Mouse (Mus musculus): ENCODE measurements around the gene Kcnip3.

The Kcnip3 gene

DNA sequence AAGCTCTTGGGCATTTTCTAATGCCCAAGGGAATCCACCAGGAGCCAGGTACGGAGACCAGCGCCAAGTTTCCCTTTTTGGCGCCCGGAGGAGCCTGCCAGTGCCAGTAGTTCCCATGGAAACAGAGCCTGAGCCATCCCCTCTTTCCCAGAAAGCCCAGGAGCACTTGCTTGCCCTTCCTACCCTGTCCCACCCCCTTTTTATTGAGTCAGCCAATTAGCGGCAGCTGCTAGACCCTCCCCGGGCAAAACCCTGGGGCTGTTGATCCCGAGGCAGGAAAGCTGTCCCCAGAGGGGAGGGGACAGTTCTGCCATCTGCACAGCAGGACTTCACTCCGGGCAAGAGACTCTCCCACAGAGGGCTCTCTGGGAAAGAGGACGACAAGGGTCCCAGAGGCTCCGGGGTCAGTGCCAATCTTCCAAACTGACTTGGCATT is at the start of gene Kcnip3:
Gene Kcnip3 (minus strand): TSS at position 89 of the 436 bp plus-strand sequence.
- no peak for DNase-seq (ENCODE audit: low spot score)

DNA sequence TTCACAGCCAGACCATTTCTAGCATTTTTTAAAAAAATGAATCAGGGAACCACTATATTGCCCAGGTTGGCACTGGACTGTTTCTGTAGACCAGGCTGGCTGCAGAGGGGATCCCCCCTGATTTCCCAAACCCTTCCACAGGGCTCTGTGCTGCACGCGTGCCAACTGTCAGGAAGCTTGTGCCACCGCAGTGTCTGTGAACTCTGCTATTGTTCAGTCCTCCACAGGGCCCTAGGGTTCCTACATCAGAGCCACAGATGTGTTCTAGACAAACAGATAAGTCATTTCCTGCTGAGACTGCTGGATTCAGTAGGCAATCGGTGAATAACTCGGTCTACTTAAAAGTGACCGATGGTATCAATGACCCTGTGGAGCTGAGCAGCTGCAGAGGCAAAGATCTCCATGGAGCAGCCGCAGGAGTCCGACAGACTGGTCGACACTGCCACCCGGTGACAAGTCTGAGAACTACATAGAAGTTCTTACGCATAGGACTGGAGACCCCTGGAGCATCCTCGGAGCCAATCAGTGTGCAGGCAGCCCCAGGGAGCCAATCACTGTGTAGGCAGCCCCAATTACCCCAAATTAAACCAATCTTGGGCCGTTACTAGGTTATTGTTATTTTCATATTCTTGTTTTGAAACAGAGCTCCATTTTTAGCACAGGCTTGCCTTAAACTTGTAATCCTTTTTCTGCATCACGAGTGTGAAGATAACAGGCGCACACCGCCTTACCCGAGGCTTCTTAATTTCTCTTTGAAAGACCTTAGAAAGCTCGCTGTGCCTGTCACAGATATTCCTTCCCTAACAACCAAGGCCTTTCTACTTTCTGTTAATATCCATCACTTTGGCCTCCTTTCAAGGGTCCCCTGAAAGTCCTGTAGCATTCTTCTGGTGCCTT is 37.4 kb upstream of the Kcnip3 start:
- DNase-seq (ENCODE audit: low spot score) = peak; percentile 83

GRCm38 (mm10) chr2:127551078-127551477 is 29.2 kb upstream of the Kcnip3 start:
- peak; percentile 36 for DNase-seq (ENCODE audit: low spot score)

DNA sequence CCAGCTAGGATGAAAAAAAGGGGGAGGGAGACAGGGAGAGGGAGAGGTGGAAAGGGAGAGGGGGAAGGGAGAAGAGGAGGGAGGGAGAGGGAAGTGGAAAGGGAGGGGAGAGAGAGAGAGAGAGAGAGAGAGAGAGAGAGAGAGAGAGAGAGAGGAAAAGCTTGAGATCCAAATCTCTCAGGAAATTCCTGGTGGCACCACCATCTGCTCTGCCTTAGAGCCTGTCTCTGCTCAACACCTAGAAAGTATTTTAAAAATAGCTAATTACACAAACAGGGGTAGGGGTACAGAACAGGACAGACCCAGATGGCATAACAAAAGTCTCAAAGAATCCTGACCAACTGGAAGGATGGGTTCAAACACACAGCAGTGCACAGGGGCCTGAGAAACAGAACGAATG is 28.6 kb upstream of the Kcnip3 start:
- DNase-seq (ENCODE audit: low spot score) = no peak

- DNase-seq (ENCODE audit: low spot score) = no peak
Observed at GRCm38 (mm10) chr2:127549711-127550110, 27.8 kb upstream of the Kcnip3 start.

DNA sequence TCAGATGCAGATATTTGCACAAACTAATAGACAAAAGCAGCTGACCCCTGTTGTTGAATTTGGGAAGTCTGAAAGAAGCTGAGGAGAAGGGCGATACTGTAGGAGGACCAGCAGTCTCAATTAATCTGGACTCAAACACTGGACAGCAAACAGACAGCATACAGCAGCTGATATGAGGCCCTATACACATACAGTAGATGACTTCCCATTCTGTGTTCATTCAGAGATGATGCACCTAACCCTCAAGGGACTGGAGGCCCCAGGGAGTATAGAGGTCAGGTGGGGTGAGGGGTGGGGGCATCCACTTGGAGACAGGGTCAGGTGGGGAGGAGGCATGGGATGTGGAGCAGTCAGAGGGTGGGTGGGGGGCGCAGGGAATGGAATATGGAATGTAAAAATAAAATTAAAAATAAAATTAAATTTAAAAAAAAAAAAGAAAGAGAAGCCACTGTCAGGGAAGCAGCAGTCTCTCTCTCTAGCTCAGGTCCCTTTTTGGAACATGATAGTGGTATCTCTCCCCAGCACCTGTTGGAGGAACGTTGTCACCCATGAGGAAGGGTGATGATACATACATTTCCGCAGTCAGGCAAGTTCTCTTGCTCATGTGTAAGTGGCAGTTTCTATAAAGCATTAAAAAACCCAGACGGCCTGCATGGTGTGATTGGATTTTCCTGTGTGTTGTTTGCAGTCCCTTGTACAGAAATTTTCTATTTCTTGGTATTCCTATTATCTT is 26.6 kb upstream of the Kcnip3 start:
- no peak for DNase-seq (ENCODE audit: low spot score)

GRCm38 (mm10) chr2:127541697-127542096 is 19.8 kb upstream of the Kcnip3 start:
- DNase-seq (ENCODE audit: low spot score) = no peak

DNA sequence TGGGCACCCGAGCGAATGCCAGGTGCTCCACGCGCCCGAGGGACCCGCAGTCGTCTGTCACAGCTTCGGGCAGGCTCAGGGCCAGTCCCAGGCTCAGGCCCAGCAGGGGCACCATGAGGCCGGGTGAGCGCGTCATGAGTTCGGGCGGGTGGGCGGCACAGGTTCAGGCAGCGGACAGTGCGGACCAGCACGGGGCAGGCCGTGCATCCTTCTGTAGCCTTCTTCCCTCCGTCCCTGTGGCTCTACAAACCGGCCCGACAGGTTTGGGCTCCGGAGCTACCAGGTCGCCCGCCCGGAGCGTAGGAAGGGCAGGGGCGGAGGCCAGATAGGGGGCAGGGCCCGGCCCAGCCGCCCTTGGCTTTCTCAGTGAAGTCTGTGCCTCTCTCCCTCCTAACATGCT is 19.3 kb upstream of the Kcnip3 start, which contains the start of gene Prom2:
Gene Prom2 (minus strand): TSS at position 283 of the 400 bp plus-strand sequence.
- peak; percentile 86 for DNase-seq (ENCODE audit: low spot score)

DNA sequence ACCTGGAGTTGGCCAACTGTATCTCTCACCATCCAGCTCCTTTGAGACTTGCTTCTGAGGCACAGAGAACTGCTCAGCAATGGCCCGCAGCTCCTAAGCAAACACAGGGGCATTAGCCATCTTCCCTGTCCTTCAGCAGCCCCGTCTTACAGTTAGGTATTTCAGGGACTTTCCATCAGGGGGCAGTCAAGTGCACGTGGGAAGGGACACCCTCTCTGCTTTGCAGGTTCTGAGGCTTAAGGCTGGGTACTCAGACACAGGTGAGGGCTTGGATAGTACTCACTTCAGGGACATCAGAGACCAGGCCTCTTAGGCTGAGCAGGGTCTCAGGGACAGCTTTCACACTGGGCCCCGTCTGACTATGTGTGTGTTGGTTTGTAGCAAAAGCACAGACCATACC is 17.6 kb upstream of the Kcnip3 start:
- DNase-seq (ENCODE audit: low spot score) = peak; percentile 53

GRCm38 (mm10) chr2:127537548-127537947 is 15.7 kb upstream of the Kcnip3 start:
- no peak for DNase-seq (ENCODE audit: low spot score)

DNA sequence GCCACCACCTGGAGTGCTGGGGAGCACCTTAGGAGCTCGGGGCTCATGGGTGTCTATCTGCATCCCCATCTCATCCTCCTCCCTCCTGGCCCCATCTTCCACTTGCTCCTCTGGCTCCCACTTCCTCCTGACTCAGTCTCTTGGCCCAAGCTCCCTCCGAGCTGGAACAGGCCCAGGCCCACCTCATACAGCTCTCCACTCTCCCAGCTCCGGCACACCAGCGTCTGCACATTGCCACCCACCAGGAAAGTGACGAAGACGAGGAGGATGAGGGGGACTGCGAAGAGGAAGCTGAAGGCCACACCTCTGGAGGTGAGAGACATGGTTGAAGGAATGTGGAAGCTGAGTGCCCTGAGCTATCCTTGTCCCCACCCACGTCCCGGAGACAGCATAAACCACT is 13.5 kb upstream of the Kcnip3 start:
- no peak for DNase-seq (ENCODE audit: low spot score)

DNA sequence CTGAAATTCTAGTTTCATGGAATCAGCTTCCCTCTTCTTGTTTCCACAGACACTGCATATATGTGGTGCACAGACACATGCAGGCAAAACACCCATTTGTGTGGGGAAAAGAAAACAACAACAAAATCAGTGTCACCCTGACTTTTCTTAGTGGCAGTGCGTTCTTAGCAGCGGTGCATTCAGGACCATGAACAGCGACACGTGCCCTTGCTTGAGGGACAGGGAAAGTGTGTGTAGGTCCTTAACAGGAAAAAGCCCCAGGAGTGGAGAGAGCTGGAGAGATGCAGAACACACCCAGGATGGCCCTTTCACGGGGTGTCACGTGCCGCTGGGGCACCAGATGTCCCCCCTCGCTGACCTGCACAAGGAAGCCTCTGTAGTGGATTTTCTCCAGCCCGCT is 10.5 kb upstream of the Kcnip3 start:
- no peak for DNase-seq (ENCODE audit: low spot score)

- no peak for DNase-seq (ENCODE audit: low spot score)
Observed at GRCm38 (mm10) chr2:127531592-127531991, 9.7 kb upstream of the Kcnip3 start.

- no peak for DNase-seq (ENCODE audit: low spot score)
Observed at GRCm38 (mm10) chr2:127530418-127530817, 8.5 kb upstream of the Kcnip3 start.

DNA sequence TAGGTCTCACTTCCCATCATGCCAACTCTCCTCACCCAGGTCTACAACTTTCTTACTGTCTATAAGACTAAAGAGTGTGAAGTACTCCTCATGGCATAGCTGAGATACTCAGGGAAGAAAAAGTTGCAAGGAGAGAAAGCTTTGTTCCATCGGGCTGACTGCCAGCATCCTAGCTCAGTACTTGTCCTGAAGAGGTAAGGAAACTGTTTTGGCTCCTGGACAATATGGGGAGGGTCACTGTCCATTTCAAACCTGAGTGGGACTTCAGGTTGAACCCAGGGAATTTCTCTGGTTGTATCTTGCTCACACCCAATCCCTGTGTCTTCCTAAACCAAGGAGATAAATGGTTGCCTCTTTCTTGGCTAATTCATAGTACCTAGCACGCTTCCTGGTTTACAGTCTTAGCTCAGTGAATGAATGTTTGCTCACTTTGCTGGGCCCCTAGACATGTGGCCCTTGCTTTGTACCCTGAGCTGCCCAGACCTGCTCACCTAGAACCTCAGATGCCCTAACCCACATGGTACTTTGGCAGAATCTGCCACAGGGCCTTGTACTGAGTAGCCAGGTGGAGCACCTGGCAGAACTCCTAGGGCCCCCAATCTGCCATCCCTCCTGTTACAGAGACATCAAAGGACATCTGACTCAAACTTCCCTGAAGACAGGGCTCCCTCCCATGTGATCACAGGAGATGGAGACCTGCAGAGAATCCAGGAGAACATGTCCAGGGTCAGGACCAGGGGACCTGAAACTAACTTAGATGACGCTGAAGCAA is 3.3 kb upstream of the Kcnip3 start:
- no peak for DNase-seq (ENCODE audit: low spot score)

DNA sequence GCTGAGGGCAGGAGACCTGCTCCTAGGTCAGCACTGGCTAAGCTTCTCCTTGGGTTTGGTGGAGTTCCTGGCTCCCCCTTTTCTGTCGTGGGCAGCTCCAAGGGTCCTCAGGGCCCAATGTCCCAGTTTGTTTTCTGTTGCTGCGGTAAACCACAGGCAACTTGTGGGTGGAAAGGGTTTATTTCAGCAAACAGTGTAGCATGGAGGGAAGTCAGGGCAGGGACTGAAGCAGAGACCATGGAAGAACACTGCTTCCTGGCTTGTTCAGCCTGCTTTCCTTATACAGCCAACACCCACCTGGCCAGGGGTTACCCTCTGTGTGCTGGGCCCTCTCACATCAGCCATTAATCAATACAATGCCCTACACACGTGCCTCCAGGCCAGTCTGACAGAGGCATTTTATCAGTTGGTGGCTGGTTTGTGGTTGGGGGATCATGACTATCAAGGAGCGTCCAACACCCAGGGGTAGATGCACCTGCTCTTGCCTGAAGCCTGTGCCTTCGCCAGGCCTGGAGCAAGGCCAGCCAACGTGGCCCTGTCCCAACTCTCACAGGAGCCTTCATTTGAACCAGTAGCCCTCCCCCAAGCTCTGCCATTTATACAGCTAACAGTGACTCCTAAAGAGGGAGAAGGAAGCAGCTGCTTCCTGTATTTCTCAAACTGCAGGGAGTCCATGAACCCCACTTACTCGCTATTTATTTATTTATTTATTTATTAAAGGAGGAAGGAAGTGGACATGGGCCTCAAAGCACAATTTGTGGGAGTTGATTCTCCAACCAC is 2.2 kb upstream of the Kcnip3 start:
- no peak for DNase-seq (ENCODE audit: low spot score)

- DNase-seq (ENCODE audit: low spot score) = no peak
Observed at GRCm38 (mm10) chr2:127521172-127522005, 505 bp downstream of the Kcnip3 start.

- DNase-seq (ENCODE audit: low spot score) = no peak
Observed at GRCm38 (mm10) chr2:127520123-127520522, 1.8 kb downstream of the Kcnip3 start.

GRCm38 (mm10) chr2:127519308-127519707 is 2.6 kb downstream of the Kcnip3 start:
- DNase-seq (ENCODE audit: low spot score) = no peak

DNA sequence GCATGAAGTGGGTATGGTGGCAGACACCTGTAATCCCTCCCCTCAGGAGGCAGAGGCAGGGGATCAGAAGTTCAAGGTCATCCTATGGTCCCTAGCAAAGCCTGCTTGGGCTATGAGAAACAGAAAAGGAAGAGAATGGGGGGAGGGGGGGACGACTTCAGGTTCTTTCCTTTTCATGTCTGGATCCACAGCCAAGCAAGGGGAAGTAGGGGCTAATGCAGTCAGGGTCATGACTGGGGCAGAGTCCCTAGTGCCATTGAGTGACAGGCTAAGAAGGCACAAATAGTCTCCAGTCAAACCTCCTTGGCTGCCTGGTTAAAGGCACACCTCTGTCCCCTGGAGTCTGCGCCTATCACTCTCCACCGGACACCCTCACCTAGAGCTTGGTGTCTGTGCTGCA is 3.1 kb downstream of the Kcnip3 start:
- no peak for DNase-seq (ENCODE audit: low spot score)

GRCm38 (mm10) chr2:127518273-127518672 is 3.6 kb downstream of the Kcnip3 start:
- DNase-seq (ENCODE audit: low spot score) = no peak
